Mouse (Mus musculus) G1E (cell line): ENCODE data around the gene Fbxl2.

Experiments
- CTCF ChIP-seq: IDR thresholded peaks from 2 replicates; pipeline ENCODE4 v1.5.1; 2012; ENCODE audit warnings: low read depth, low read length, inconsistent platforms, mixed read lengths
- GATA1 ChIP-seq: IDR thresholded peaks from 2 replicates; pipeline ENCODE4 v1.6.1; 2012; ENCODE audit warnings: borderline replicate concordance, low read length, inconsistent platforms, mixed read lengths
- GATA2 ChIP-seq: IDR thresholded peaks from 2 replicates; pipeline ENCODE4 v1.6.1; 2012; ENCODE audit warnings: low read depth, low read length, inconsistent platforms, borderline replicate concordance
- POLR2AphosphoS5 ChIP-seq: IDR thresholded peaks from 2 replicates; pipeline ENCODE4 v1.6.1; 2012; ENCODE audit warnings: low read depth, low read length, inconsistent platforms; ENCODE audit not compliant: insufficient replicate concordance
- TAL1 ChIP-seq: conservative IDR thresholded peaks from 2 replicates; pipeline ENCODE4 v1.6.1; 2012; ENCODE audit warnings: low read depth, low read length, inconsistent platforms, mixed read lengths

- no peak for TF ChIP-seq CTCF
- no peak for TF ChIP-seq POLR2AphosphoS5
- TF ChIP-seq GATA1, result no peak
- no peak for TF ChIP-seq GATA2
- no peak for TF ChIP-seq TAL1
These were observed 104.7 kb downstream of the Fbxl2 start for GRCm38 (mm10) chr9:113941103-113941805.
